Mouse (Mus musculus): Measurements from ENCODE around the gene 1810009J06Rik.
"Not testable (repeated sequence)": the region's sequence is repeated elsewhere in the genome, so short reads cannot be mapped to it uniquely, and the experiment has no call there.

The 1810009J06Rik gene

DNA sequence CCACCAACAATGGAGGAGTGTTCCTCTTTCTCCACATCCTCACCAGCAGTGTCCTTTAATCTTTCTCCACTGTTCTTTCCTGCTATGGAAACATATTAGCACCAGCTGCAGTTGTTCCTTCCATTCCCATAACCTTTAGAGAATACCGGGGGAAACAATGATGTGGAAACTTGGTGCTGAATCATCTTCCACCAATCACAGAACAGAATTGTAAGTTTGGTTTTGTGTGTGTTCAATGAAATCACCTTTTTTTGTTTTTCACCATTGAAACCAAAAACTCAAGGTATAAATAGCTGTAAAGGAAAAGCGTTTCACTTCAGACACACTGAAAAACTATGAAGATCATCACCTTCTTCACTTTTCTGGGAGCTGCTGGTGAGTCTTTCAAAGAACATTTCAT lies at the start of gene 1810009J06Rik:
1810009J06Rik (plus strand) TSS at position 301 of the 400 bp plus-strand sequence.
- DNase-seq, result not testable (repeated sequence)

DNA sequence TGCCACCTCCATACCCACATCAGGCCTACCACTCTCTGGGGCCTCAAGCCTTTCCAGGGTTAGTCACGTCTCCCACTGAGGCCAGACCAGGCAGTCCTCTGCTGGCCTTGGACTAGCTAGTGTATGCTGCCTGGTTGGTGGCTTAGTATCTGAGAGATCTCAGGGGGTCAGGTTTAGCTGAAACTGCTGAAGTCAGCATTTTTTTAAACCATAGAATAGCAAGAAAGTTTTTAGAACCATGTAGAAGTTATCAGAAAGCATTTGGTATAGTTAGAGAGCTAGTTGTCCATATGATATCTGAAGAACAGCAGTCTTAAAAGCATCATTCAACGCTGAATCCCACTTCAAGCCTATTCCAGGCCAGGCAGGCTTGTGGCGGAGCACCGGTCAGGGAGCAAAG lies 44.6 kb upstream of the 1810009J06Rik start:
- no peak for DNase-seq

DNA sequence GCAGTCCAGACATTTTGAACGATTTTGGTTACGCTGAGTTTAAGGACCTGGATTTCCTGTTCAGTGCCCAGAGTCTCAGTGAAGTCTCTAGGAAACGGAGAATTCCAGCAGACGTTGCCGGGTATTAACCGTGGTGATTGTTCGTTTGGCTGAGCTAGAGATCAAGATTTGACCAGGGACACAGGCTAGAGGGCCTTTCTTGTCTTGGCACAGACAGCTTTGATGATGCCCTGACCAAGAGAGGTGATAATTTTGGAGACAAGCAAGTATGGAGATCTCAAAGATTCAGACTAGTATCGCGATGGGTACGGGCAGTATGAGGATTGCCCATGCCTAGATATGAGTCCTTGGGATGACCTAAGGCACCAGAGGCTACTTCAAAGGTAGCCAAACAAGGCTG lies 24.1 kb upstream of the 1810009J06Rik start, which contains the start of gene 1700074P13Rik:
1700074P13Rik (minus strand) TSS at position 101 of the 400 bp plus-strand sequence.
- no peak for DNase-seq

DNA sequence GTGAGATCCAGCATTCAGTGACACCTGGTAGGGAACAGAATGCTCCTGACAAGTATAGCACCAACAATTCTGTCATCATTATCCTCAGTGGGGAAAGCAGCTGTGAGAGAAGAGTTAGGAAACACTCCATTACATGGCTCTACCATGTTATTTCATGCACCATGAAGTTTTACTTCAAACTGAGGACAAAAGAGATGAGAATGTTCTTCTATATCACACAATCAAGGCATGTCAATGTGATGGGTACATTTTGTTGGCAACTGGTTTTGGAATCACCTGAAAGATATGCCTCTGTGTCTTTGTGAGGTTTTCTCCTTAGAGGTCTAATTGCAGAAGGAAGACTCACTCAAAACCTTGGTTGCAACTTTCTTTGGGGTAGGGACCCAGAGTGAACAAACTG lies 12.8 kb upstream of the 1810009J06Rik start, which contains the start of gene Gm4744:
Gm4744 (minus strand) TSS at position 101 of the 400 bp plus-strand sequence.
- no peak for DNase-seq

DNA sequence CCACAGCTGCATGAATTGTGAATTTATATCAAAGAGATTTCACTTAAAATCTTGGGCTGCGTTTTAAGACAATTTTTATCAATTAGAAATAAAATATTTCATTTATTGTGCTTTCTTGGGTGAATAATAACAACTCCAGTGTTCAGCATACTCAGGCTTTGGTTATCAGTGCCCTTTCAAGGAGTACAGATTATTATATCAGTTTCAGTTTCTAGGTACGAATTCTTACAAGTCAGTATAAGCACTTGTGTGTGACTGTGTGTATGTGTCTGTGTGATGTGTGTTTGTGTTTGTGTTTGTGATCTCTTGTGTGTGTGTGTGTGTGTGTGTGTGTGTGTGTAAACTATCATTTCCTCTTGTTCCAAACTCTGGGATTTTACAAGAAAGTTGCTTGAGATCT lies 10.8 kb upstream of the 1810009J06Rik start:
- no peak for DNase-seq

DNA sequence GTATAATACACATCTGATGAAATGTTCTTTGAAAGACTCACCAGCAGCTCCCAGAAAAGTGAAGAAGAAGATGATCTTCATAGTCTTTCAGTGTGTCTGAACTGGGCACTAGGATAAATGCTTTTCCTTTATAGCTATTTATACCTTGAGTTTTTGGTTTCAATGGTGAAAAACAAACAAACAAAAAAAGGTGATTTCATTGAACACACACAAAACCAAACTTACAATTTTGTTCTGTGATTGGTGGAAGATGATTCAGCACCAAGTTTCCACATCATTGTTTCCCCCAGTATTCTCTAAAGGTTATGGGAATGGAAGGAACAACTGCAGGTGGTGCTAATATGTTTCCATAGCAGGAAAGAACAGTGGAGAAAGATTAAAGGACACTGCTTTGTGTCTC lies 34.8 kb downstream of the 1810009J06Rik start, which contains the start of gene Gm2663:
Gm2663 (minus strand) TSS at position 101 of the 400 bp plus-strand sequence.
- DNase-seq, result not testable (repeated sequence)

- DNase-seq, result no peak
These were observed 50.5 kb downstream of the 1810009J06Rik start for GRCm38 (mm10) chr6:41015065-41015464.
